Mouse (Mus musculus) neutrophil, adult 65 days (primary cell): ENCODE measurements around the gene Dpf2. TPM values are rescaled to one million over a fixed set of nuclear protein-coding genes. Genes with fewer than 3 reads are reported as not detected.

Source experiments
- total RNA-seq: library from RNA; stranded (reverse); gene quantifications from 2 replicates; pipeline ENCODE4 v1.2.4, GENCODE M21; 2023

The Dpf2 gene
- total RNA-seq, result 99.1 and 105 TPM in 2 replicates

GRCm38 (mm10) chr19:5913007-5913719 is at the start of gene Dpf2:
Gene Dpf2 (minus strand): TSS chr19:5913010.

GRCm38 (mm10) chr19:5924713-5925093 is 11.9 kb upstream of the Dpf2 start, which contains the start of gene Cdc42ep2:
Gene Cdc42ep2 (minus strand): TSS chr19:5924816.

DNA sequence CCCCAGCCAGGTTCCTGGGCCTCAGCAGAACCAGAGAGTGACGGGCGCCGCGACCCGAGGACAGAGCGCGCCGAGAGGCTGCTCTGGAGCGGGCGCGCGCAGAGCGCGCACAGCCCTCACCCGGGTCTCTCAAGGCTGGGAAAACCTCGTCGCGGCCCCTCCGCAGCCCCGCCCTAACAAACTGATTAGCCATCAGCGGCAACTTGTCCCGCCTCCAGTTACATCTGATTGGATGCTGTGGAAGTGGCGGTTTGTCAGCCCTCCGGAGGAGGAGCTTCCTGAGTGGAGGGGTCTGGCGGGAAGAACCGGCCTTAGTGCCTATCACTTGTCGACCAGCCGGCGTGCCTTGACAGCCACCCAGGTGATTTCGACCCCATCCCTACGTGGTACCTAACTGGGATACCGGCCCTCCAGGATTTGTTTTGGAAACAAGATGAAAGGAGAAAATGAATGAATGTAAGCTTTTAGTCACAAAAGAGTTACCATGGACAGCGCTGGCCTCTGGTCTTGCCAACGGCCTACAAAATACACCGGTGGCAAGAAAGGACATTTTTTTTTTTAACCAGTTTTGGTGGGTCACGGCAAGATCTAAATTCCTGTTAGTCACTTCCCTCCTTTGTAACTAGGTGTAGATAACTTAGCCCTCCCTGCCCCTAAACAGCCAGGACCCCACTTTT is 18.7 kb downstream of the Dpf2 start, which contains the start of gene Tigd3:
Tigd3 (minus strand) TSS at position 148 of the 677 bp plus-strand sequence.

DNA sequence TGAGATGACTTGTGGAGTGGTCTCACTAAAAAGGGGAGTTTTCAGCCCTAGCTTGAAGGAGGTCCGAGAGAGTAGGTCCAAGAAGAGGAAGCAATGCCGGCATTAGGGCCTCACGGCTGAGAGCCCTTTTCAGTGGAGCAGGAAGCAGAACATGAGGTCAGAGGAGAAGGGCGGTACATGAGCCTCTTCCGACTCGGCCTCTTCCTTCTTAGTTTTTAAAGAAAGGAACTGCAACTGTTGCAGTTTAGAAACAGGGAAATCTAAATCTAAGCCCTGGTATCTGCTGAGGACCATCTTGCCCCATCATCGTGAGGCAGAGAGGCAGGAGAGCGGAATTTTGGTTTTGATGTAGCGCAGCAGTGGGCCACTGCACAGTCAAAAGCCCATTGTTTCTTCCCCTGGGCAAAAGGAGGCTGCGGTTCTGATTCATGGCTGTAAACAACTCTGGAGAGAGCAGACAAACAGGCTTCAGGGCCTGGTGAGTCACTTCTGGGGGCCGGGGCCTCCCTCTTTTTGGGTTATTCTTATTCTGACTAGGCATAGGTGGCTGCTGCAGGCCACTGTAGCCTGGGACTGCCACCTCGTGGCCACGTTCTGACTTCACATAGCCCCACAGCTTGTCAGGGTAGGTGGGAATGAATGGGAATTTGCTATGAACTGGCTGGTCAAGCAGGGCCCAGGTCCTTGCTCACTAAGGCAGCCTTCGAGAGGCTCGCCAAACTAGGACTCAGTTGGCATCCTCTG is 35.0 kb downstream of the Dpf2 start, which contains the start of gene Slc25a45:
Slc25a45 (plus strand) TSS at position 191 of the 744 bp plus-strand sequence.

GRCm38 (mm10) chr19:5874969-5875480 is 37.8 kb downstream of the Dpf2 start, which contains the start of gene Frmd8:
Gene Frmd8 (minus strand): TSS chr19:5875274.

Other genes starting within 250 kb of the Dpf2 start
- gene Sipa1, start 249.3 kb downstream of the Dpf2 start, total RNA-seq, result 199 and 219 TPM in 2 replicates
- 78.5 and 101 TPM in 2 replicates for gene Map3k11, start 224.3 kb downstream of the Dpf2 start, total RNA-seq
- 60.5 and 93.2 TPM in 2 replicates for gene Pcnx3, start 224.1 kb downstream of the Dpf2 start, total RNA-seq
- gene Kcnk7, start 208.6 kb downstream of the Dpf2 start, total RNA-seq, result not detected in 2 replicates
- gene Ehbp1l1, start 186.7 kb downstream of the Dpf2 start, total RNA-seq, result 131 and 170 TPM in 2 replicates
- gene Fam89b, start 183.4 kb downstream of the Dpf2 start, total RNA-seq, result 46.0 and 48.4 TPM in 2 replicates
- 1.1 and 1.7 TPM in 2 replicates for gene Ltbp3, start 172.1 kb downstream of the Dpf2 start, total RNA-seq
- gene Scyl1, start 141.6 kb downstream of the Dpf2 start, total RNA-seq, result 52.7 and 72.2 TPM in 2 replicates
- 53.4 and 72.9 TPM in 2 replicates for gene Frmd8, start 37.7 kb downstream of the Dpf2 start, total RNA-seq
- gene Slc25a45, start 35.2 kb downstream of the Dpf2 start, total RNA-seq, result 45.7 and 49.6 TPM in 2 replicates
- gene Tigd3, start 18.9 kb downstream of the Dpf2 start, total RNA-seq, result 1.3 and 3.5 TPM in 2 replicates
- gene Cdc42ep2, start 11.8 kb upstream of the Dpf2 start, total RNA-seq, result 8.3 and 10.1 TPM in 2 replicates
- 24.1 and 28.7 TPM in 2 replicates for gene Pola2, start 51.2 kb upstream of the Dpf2 start, total RNA-seq
- gene Slc22a20, start 73.1 kb upstream of the Dpf2 start, total RNA-seq, result 2.7 and 3.2 TPM in 2 replicates
- 255 and 284 TPM in 2 replicates for gene Capn1, start 102.9 kb upstream of the Dpf2 start, total RNA-seq
- gene Syvn1, start 133.6 kb upstream of the Dpf2 start, total RNA-seq, result 59.6 and 66.3 TPM in 2 replicates
- gene Mrpl49, start 144.8 kb upstream of the Dpf2 start, total RNA-seq, result 12.9 and 14.9 TPM in 2 replicates
- 1,270 and 1,374 TPM in 2 replicates for gene Fau, start 144.8 kb upstream of the Dpf2 start, total RNA-seq
- gene Znhit2, start 148.2 kb upstream of the Dpf2 start, total RNA-seq, result 7.4 and 16.4 TPM in 2 replicates
- gene Tm7sf2, start 155.4 kb upstream of the Dpf2 start, total RNA-seq, result 5.3 and 7.3 TPM in 2 replicates
- gene Vps51, start 164.2 kb upstream of the Dpf2 start, total RNA-seq, result 64.1 and 87.5 TPM in 2 replicates
- gene Tmem262, start 167.0 kb upstream of the Dpf2 start, total RNA-seq, result not detected in 2 replicates
- not detected in 2 replicates for gene Gm28374, start 169.2 kb upstream of the Dpf2 start, total RNA-seq
- 43.5 and 45.7 TPM in 2 replicates for gene Zfpl1, start 171.9 kb upstream of the Dpf2 start, total RNA-seq
- gene Cdca5, start 172.0 kb upstream of the Dpf2 start, total RNA-seq, result 31.1 and 36.1 TPM in 2 replicates
- gene AC131692.1, start 181.4 kb upstream of the Dpf2 start, total RNA-seq, result 1.8 and 2.3 TPM in 2 replicates
- gene Naaladl1, start 192.8 kb upstream of the Dpf2 start, total RNA-seq, result 0.25 and 0.66 TPM in 2 replicates
- 3.4 and 3.6 TPM in 2 replicates for gene Sac3d1, start 205.6 kb upstream of the Dpf2 start, total RNA-seq
- 14.9 and 15.0 TPM in 2 replicates for gene Snx15, start 215.3 kb upstream of the Dpf2 start, total RNA-seq
- not detected in 2 replicates for gene Batf2, start 228.0 kb upstream of the Dpf2 start, total RNA-seq
- 7.5 and 9.2 TPM in 2 replicates for gene Arl2, start 228.5 kb upstream of the Dpf2 start, total RNA-seq